8 mouse cellular contexts compared by ENCODE assay signal in the genomic region with DNA sequence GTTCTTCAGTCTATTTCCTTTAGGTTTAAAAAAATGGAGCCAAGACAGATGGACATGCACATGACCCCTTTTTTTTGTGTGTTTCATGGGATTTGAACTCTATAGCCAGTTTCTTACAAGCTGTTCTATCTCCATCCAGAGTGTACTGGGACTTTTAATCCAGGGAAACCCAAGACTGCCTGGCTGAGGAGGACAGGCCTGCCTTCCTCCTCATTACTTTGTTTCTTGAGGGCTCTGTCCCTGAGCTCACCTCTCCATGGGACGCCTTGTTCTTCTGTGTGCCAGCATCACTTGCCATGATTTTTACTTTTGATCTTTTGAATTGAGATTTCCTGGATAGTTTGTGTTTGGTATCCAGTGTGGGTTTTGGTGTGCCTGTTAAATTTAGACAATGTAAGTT. TPM values are rescaled to one million over a fixed set of nuclear protein-coding genes. Genes with fewer than 3 reads are reported as not detected.
DNase-seq lines count a peak whose midpoint lies in the region; ATAC-seq and TF ChIP-seq lines count a peak whose summit lies in the region.

No protein-coding gene starts in this region.

- no peak for TF ChIP-seq POLR2A in myocyte (IDR thresholded peaks at IDR 0.05; ENCODE audit: insufficient read length, low read depth)

- H3K4me2 ChIP-seq in kidney, embryonic 14.5 days (replicated peaks; ENCODE audit: low read depth, low read length): peak overlapping the region; percentile 53
- H3K4me2 ChIP-seq in intestine, embryonic 14.5 days (ENCODE audit: low read length): peak overlapping the region; percentile 73
- peak overlapping the region; percentile 99 for H3K4me2 ChIP-seq in myocyte (ENCODE audit: low read depth)

- peak overlapping the region; percentile 84; the same call in 1 of the 2 replicates for H3K9ac ChIP-seq in kidney, embryonic 14.5 days (ENCODE audit: low read depth, low read length)
- H3K9ac ChIP-seq in intestine, embryonic 14.5 days (ENCODE audit: low read length): peak overlapping the region; percentile 94

- peak overlapping the region; percentile 73 for H3ac ChIP-seq in myocyte (ENCODE audit: control insufficient read depth, insufficient read length)

- H3K79me2 ChIP-seq in myocyte (ENCODE audit: control insufficient read depth, insufficient read depth): peaks cover 62% of the 10 kb centered on the region

- no peaks in the 10 kb centered on the region for H3K9me3 ChIP-seq in kidney, embryonic 14.5 days (ENCODE audit: control insufficient read depth, low read length)
- no peaks in the 10 kb centered on the region for H3K9me3 ChIP-seq in embryonic facial prominence, embryonic 10.5 days
- no peaks in the 10 kb centered on the region for H3K9me3 ChIP-seq in intestine, embryonic 14.5 days (ENCODE audit: control insufficient read depth, low read length)

- H3K4me3 ChIP-seq in kidney, embryonic 14.5 days (ENCODE audit: low read length): peak overlapping the region; percentile 63
- H3K4me3 ChIP-seq in embryonic facial prominence, embryonic 10.5 days: peak overlapping the region; percentile 89
- H3K4me3 ChIP-seq in intestine, embryonic 14.5 days (ENCODE audit: low read depth, low read length): peak overlapping the region; percentile 89
- H3K4me3 ChIP-seq in myocyte: peak overlapping the region; percentile 83

- 62% methylated on average over 1 of the region's 1 CpGs for WGBS in kidney, embryonic 14.5 days
- 82% methylated on average over 1 of the region's 1 CpGs for whole genome bisulfite sequencing in embryonic facial prominence, embryonic 10.5 days
- 57% methylated on average over 1 of the region's 1 CpGs for WGBS in intestine, embryonic 14.5 days

- peaks cover 13% of the 10 kb centered on the region for H3K4me1 ChIP-seq in kidney, embryonic 14.5 days (ENCODE audit: control insufficient read depth, insufficient read depth, low read length)
- H3K4me1 ChIP-seq in embryonic facial prominence, embryonic 10.5 days: peaks cover 15% of the 10 kb centered on the region
- peaks cover 7% of the 10 kb centered on the region; the same call in 1 of the 2 replicates for H3K4me1 ChIP-seq in intestine, embryonic 14.5 days (replicated peaks; ENCODE audit: control insufficient read depth, insufficient read depth, low read length)

- no peak for DNase-seq in kidney, postnatal 10 days
- no peak for DNase-seq in embryonic facial prominence, embryonic 10.5 days (ENCODE audit: low spot score)
- no peak for DNase-seq in intestine, embryonic 14.5 days (ENCODE audit: low spot score)
- no peak for DNase-seq in layer of hippocampus, adult 9-11 months
- DNase-seq in adrenal gland, postnatal 36 days: no peak
- DNase-seq in layer of hippocampus, adult 9-10 months (ENCODE audit: low spot score): no peak

- H3K27ac ChIP-seq in kidney, embryonic 14.5 days (ENCODE audit: low read depth, low read length): no peak overlapping the region
- H3K27ac ChIP-seq in embryonic facial prominence, embryonic 10.5 days (replicated peaks): no peak overlapping the region
- H3K27ac ChIP-seq in intestine, embryonic 14.5 days (ENCODE audit: low read depth): no peak overlapping the region

- no peak for ATAC-seq in kidney, embryonic 14.5 days (ENCODE audit: low FRiP score, low TSS enrichment)
- no peak for ATAC-seq in intestine, embryonic 14.5 days (replicated peaks; ENCODE audit: low FRiP score, low TSS enrichment, low read depth)

- H3K36me3 ChIP-seq in kidney, embryonic 14.5 days (ENCODE audit: control insufficient read depth, insufficient read depth, low read length): no peaks in the 10 kb centered on the region
- H3K36me3 ChIP-seq in embryonic facial prominence, embryonic 10.5 days (replicated peaks): peaks cover 42% of the 10 kb centered on the region
- peaks cover 4% of the 10 kb centered on the region; the same call in 1 of the 2 replicates for H3K36me3 ChIP-seq in intestine, embryonic 14.5 days (ENCODE audit: control insufficient read depth, insufficient read depth, low read length)
- no peaks in the 10 kb centered on the region for H3K36me3 ChIP-seq in myocyte (ENCODE audit: control insufficient read depth, insufficient read depth)

- H3K27me3 ChIP-seq in kidney, embryonic 14.5 days (ENCODE audit: control insufficient read depth, insufficient read depth, low read length): no peaks in the 10 kb centered on the region
- H3K27me3 ChIP-seq in embryonic facial prominence, embryonic 10.5 days (replicated peaks; ENCODE audit: low read depth, poor library complexity, severe bottlenecking): no peaks in the 10 kb centered on the region
- no peaks in the 10 kb centered on the region for H3K27me3 ChIP-seq in intestine, embryonic 14.5 days (replicated peaks; ENCODE audit: control insufficient read depth, insufficient read depth, low read length)
- no peaks in the 10 kb centered on the region for H3K27me3 ChIP-seq in myocyte (ENCODE audit: control insufficient read depth, insufficient read depth, insufficient read length)

TF ChIP-seq in myocyte, 11 proteins besides CTCF, POLR2A, EP300 and RAD21:
- no peak for TF ChIP-seq MAX (IDR thresholded peaks at IDR 0.05; ENCODE audit: low read depth)
- no peak for TF ChIP-seq TCF12 (IDR thresholded peaks at IDR 0.05; ENCODE audit: insufficient read depth, poor library complexity, severe bottlenecking)
- TF ChIP-seq TCF3 (IDR thresholded peaks at IDR 0.05; ENCODE audit: insufficient read length, low read depth): no peak
- TF ChIP-seq SRF (IDR thresholded peaks at IDR 0.05; ENCODE audit: control insufficient read depth, insufficient read length, low read depth): no peak
- no peak for TF ChIP-seq E2F4 (IDR thresholded peaks at IDR 0.05; ENCODE audit: insufficient read depth)
- no peak for TF ChIP-seq MYOG (IDR thresholded peaks at IDR 0.05; ENCODE audit: control insufficient read depth in 1 of 3, insufficient read depth in 1 of 3, insufficient read length in 2 of 3, low read depth in 2 of 3)
- TF ChIP-seq POLR2AphosphoS2 (IDR thresholded peaks at IDR 0.05; ENCODE audit: insufficient read length, low read depth): no peak
- TF ChIP-seq MYOD1 (IDR thresholded peaks at IDR 0.05; ENCODE audit: control insufficient read depth in 1 of 3, insufficient read length in 2 of 3, low read depth in 2 of 3): no peak
- TF ChIP-seq USF1 (IDR thresholded peaks at IDR 0.05; ENCODE audit: low read depth): no peak
- TF ChIP-seq REST (IDR thresholded peaks at IDR 0.05; ENCODE audit: insufficient read depth, insufficient read length): no peak
- no peak for TF ChIP-seq CEBPB (IDR thresholded peaks at IDR 0.05; ENCODE audit: insufficient read depth, poor library complexity, severe bottlenecking)

RNA-seq across cellular contexts. Expression of a gene that starts 1.6 kb away (rescaled TPM):
- polyA plus RNA-seq in kidney, embryonic 14.5 days (2014; fragmentation: Nextera tagmentation; extraction: Ambion mirVana): 181 and 197 TPM in 2 replicates
- 283 and 294 TPM in 2 replicates for polyA plus RNA-seq in embryonic facial prominence, embryonic 10.5 days (2016; fragmentation: Nextera tagmentation; extraction: Ambion mirVana)
- polyA plus RNA-seq in intestine, embryonic 14.5 days (2014; fragmentation: Nextera tagmentation; extraction: Ambion mirVana): 169 and 179 TPM in 2 replicates
- 78.6 TPM for polyA plus RNA-seq in myocyte (2012; fragmentation: generic; extraction: Trizol)
- 100 to 1,000 TPM; 206 to 232 TPM for total RNA-seq in adrenal gland, postnatal 36 days (2021)
